Mouse (Mus musculus): ENCODE results near the gene Tenm4. TPM values are rescaled to one million over a fixed set of nuclear protein-coding genes. Genes with fewer than 3 reads are reported as not detected.
"Not testable (repeated sequence)": the region's sequence is repeated elsewhere in the genome, so short reads cannot be mapped to it uniquely, and the experiment has no call there.

The Tenm4 gene
- polyA plus RNA-seq, 1 experiment from 2014 or later, result 4.6 TPM

GRCm38 (mm10) chr7:96943715-96944377, 772.8 kb downstream of the Tenm4 start:
- Histone ChIP-seq H3K27ac (ENCODE audit: low read depth, low read length) (no peak overlapping the region), H3K4me1 (replicated peaks; ENCODE audit: control insufficient read depth, insufficient read depth, low read length) (no peaks in the 10 kb centered on the region), H3K36me3 (ENCODE audit: control insufficient read depth, insufficient read depth) (no peaks in the 10 kb centered on the region), H3K9me3 (ENCODE audit: control insufficient read depth) (no peaks in the 10 kb centered on the region), H3K4me3 (ENCODE audit: low read depth, low read length) (no peak overlapping the region), H3K27me3 (replicated peaks; ENCODE audit: control insufficient read depth, insufficient read depth, low read length) (no peaks in the 10 kb centered on the region), H3K4me2 (replicated peaks; ENCODE audit: low read depth) (no peak overlapping the region), H3K9ac (ENCODE audit: low read depth, low read length) (no peak overlapping the region)
- WGBS, result 79% methylated on average over 5 of the region's 5 CpGs
- no peak for ATAC-seq
- no peak for TF ChIP-seq CTCF (IDR thresholded peaks at IDR 0.05; ENCODE audit: low read depth)

- WGBS, result 93% methylated on average over 8 of the region's 8 CpGs
- not testable (repeated sequence) for H3K4me1 ChIP-seq (replicated peaks; ENCODE audit: control insufficient read depth, insufficient read depth, low read length); ATAC-seq; H3K9ac ChIP-seq (ENCODE audit: low read depth, low read length); H3K27me3 ChIP-seq (replicated peaks; ENCODE audit: control insufficient read depth, insufficient read depth, low read length); H3K4me3 ChIP-seq (ENCODE audit: low read depth, low read length); H3K4me2 ChIP-seq (replicated peaks; ENCODE audit: low read depth); H3K36me3 ChIP-seq (ENCODE audit: control insufficient read depth, insufficient read depth); H3K27ac ChIP-seq (ENCODE audit: low read depth, low read length); H3K9me3 ChIP-seq (ENCODE audit: control insufficient read depth)
Observed at GRCm38 (mm10) chr7:96946501-96946900, 775.5 kb downstream of the Tenm4 start.

- under 1% methylated on average over 62 of the region's 62 CpGs for WGBS
- peak; percentile 68 for TF ChIP-seq CTCF (IDR thresholded peaks at IDR 0.05; ENCODE audit: low read depth)
- H3K4me3 ChIP-seq (ENCODE audit: low read depth, low read length), result peak within 1 kb of the TSS; percentile 90
Observed at GRCm38 (mm10) chr7:96951281-96952051, 780.4 kb downstream of the Tenm4 start, which contains the start of gene Nars2. Nars2 (plus strand) TSS chr7:96951505.

GRCm38 (mm10) chr7:96952094-96952493, 781.0 kb downstream of the Tenm4 start:
- H3K36me3 ChIP-seq (ENCODE audit: control insufficient read depth, insufficient read depth), result no peaks in the 10 kb centered on the region
- ATAC-seq, result no peak
- no peaks in the 10 kb centered on the region for H3K27me3 ChIP-seq (replicated peaks; ENCODE audit: control insufficient read depth, insufficient read depth, low read length)
- H3K4me1 ChIP-seq (replicated peaks; ENCODE audit: control insufficient read depth, insufficient read depth, low read length), result peaks cover 4% of the 10 kb centered on the region; the same call in 1 of the 2 replicates
- H3K9me3 ChIP-seq (ENCODE audit: control insufficient read depth), result no peaks in the 10 kb centered on the region
- 17% methylated on average over 5 of the region's 5 CpGs for WGBS
- TF ChIP-seq CTCF (IDR thresholded peaks at IDR 0.05; ENCODE audit: low read depth), result no peak
- peak overlapping the region; percentile 80 for H3K9ac ChIP-seq (ENCODE audit: low read depth, low read length)
- H3K4me3 ChIP-seq (ENCODE audit: low read depth, low read length), result peak overlapping the region; percentile 90
- H3K27ac ChIP-seq (ENCODE audit: low read depth, low read length), result peak overlapping the region; percentile 90
- H3K4me2 ChIP-seq (replicated peaks; ENCODE audit: low read depth), result peak overlapping the region; percentile 91

More at GRCm38 (mm10) chr7:96951281-96952051, 780.4 kb downstream of the Tenm4 start, which contains the start of gene Nars2:
- ATAC-seq, result peak; percentile 99
- no peaks in the 10 kb centered on the region for H3K36me3 ChIP-seq (ENCODE audit: control insufficient read depth, insufficient read depth)
- H3K4me1 ChIP-seq (replicated peaks; ENCODE audit: control insufficient read depth, insufficient read depth, low read length), result peaks cover 4% of the 10 kb centered on the region; the same call in 1 of the 2 replicates
- peak within 1 kb of the TSS; percentile 80 for H3K9ac ChIP-seq (ENCODE audit: low read depth, low read length)
- H3K27me3 ChIP-seq (replicated peaks; ENCODE audit: control insufficient read depth, insufficient read depth, low read length), result no peaks in the 10 kb centered on the region
- no peaks in the 10 kb centered on the region for H3K9me3 ChIP-seq (ENCODE audit: control insufficient read depth)
- H3K4me2 ChIP-seq (replicated peaks; ENCODE audit: low read depth), result peak within 1 kb of the TSS; percentile 91
- H3K27ac ChIP-seq (ENCODE audit: low read depth, low read length), result peak within 1 kb of the TSS; percentile 90

- WGBS, result 91% methylated on average over 5 of the region's 5 CpGs
- Histone ChIP-seq H3K27ac (ENCODE audit: low read depth, low read length) (no peak overlapping the region), H3K4me2 (replicated peaks; ENCODE audit: low read depth) (no peak overlapping the region), H3K4me3 (ENCODE audit: low read depth, low read length) (no peak overlapping the region), H3K4me1 (replicated peaks; ENCODE audit: control insufficient read depth, insufficient read depth, low read length) (no peaks in the 10 kb centered on the region), H3K36me3 (ENCODE audit: control insufficient read depth, insufficient read depth) (peaks cover 28% of the 10 kb centered on the region; the same call in 1 of the 2 replicates), H3K9me3 (ENCODE audit: control insufficient read depth) (no peaks in the 10 kb centered on the region), H3K9ac (ENCODE audit: low read depth, low read length) (no peak overlapping the region), H3K27me3 (replicated peaks; ENCODE audit: control insufficient read depth, insufficient read depth, low read length) (no peaks in the 10 kb centered on the region)
- TF ChIP-seq CTCF (IDR thresholded peaks at IDR 0.05; ENCODE audit: low read depth), result no peak
- no peak for ATAC-seq
Observed at GRCm38 (mm10) chr7:96959168-96959567, 788.1 kb downstream of the Tenm4 start.

MicroRNAs encoded within 50 kb of the gene (microRNA counts, 519-probe panel; counts per million panel counts)
- 2,711 counts per million, percentile 27 among the panel's probes with 10 or more counts for microRNA mmu-miR-708

Small RNAs within 50 kb of the gene (microRNA-seq; reads per million reads assigned to microRNA genes)
- not detected for gene Mir6394
- 1,180 reads per million, percentile 76 among the genes with 10 or more reads in this experiment for gene Mir708
